Mouse (Mus musculus) heart, postnatal 10 days (tissue): ENCODE data around the gene Ncam2. TPM values are rescaled to one million over a fixed set of nuclear protein-coding genes. Genes with fewer than 3 reads are reported as not detected.
"Not testable (repeated sequence)": the region's sequence is repeated elsewhere in the genome, so short reads cannot be mapped to it uniquely, and the experiment has no call there.

ENCODE experiments used
- DNase-seq, 2 experiments: peaks; one replicate each; pipeline ENCODE4 v3.0.0; 2021
- intact Hi-C: fragments of 180-260 bp; cut with DNase I; formaldehyde crosslinking; loops from one replicate; pipeline ENCODE4 v1.15.1; 2025
- total RNA-seq, 2 experiments: library from RNA; stranded (reverse); gene quantifications; 2 replicates each; pipeline ENCODE4 v1.2.3; 2021

Gene Ncam2
- total RNA-seq, 2 experiments from 2014 or later: 0.12 to 0.22 TPM

DNA sequence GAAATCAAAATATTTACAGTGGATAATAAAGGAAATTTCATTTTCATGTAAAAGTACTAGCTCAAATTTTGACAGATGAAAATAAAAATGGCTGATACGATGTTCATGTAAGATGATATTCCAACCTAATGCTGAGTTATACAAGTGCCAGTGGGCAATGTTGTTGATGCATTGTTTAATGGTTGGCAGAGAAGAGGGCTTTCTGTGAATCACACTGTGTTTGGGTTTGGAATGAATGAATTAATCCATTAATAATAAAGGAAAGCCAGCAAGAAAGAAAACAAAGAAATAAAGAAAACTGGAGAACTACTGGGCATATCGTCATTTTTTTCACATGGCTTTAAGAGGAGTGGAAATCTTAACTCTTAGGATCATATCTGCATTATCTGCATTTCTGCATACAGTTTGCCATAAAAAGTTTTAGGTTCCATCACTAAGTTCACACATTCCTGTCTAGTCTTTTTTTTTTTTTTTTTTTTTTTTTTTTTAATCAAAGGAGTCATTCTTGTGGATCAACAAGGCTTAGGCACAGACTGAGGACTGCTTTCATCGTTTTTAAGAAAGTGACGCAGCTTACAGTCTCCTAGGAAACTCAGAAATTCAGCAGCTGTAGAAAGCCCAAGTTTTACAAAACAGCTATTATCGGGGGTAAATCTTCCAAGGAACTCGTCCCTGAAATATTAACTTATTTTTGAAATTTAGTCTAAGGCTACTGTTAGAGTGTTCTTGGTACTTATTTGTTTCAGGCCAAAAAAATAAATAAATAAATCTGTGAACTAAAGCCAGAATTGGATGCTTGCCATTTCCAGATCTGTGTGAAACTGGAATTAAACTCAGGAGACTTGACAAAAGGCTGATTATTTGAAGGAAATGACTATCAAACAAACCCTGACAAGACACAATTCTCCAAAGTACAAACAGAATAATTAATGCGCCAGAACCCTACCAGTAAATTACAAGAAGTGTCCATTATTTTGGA is 84.7 kb downstream of the Ncam2 start:
- intact Hi-C loops: loop anchor here (1.0 kb wide), 1 partner anchor 83 kb away; no protein-coding TSS in a partner anchor
- DNase-seq: no peak

DNA sequence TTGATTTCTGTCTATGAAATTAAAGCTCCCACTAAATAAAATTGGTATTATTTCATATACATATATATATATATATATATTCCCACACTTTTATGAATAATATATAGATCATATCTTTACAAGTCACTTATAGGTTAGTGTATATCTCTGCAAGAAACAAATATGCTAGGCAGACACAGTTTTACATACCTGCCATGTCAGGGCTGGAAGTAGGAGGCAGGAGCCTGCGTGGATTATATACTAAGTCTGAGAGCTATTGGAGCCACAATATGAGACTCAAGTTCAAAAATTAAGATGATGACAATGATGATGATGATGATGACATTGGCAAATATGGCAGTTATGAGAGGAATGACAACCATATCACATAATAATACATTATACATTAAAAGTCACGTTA is 85.4 kb downstream of the Ncam2 start:
- intact Hi-C loops: no loop called here
- DNase-seq: no peak

DNA sequence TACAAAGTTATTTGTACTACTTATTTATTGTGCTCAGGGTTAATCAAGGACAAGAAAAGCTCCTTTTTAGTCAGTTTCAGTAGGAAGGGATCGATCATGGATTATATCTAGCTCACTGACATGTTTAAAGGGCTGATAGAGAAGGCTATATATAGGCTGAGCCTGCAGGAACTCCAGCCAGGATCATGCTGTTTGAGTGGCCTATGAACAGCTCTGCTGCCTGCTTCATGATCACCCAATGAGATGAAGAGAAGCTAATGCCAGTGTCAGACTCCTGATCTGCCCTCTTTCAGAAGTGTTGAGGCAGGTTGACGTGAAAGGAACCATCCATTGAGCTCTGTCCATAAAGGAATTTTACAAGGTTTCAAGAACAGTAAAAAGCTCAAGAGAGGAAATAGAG is 103.3 kb downstream of the Ncam2 start:
- no peak for DNase-seq
- intact Hi-C loops: no loop called here

DNA sequence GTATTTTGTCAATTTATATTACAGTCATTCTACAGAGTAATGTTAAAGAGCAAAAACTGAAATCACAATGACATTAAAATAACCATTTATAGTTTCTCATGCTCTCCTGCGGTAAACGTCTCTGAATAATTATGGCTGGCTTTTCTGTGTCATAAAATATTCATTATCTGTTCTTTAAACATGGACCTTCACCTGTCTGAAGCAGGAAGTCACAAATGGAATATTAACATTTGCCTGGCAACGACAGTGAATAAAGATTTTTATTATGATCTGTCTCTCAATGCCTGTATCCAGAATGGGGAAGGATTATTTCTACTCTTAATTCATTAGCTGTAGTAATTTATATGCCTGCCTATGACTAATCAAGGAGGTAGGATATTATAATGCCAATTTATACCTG is 108.7 kb downstream of the Ncam2 start:
- intact Hi-C loops: no loop called here
- no peak for DNase-seq

DNA sequence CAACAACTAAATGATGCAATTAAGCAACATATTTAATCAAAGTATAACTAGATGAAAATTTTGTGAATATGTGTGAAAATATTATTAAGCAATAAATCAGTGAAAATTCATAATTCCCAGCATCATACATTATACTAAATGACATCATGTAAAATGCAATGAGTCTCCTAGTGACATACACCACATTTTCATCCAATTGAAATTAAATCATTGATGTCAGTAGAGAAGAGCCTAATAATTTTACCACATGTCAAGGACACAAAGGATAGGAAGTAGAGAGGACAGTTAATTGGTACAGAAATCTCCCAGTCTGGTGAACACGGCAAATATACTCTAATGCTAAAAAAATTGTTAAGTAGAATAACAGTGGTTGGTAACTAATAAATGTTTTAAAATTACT is 118.5 kb downstream of the Ncam2 start:
- intact Hi-C loops: no loop called here
- no peak for DNase-seq

DNA sequence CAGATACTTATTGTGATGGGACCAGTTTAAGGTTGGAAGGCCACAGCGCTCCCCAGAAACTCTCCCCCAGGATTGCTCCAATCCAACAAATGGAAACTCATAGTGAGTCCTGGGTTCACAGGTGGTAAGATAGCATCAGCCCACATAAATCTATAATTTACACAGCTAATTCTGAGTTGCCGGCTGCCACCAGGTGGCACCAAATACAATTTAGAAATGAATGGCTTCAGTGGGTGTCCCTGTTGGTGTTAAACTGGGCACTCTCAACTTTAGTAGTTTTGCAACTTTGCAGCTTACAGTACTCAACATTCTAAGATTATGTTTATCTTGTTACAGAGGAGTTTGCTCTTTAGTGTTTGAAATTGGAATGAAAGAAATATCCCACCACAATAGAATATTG is 130.0 kb downstream of the Ncam2 start:
- DNase-seq: peak; percentile 29 to 35

DNA sequence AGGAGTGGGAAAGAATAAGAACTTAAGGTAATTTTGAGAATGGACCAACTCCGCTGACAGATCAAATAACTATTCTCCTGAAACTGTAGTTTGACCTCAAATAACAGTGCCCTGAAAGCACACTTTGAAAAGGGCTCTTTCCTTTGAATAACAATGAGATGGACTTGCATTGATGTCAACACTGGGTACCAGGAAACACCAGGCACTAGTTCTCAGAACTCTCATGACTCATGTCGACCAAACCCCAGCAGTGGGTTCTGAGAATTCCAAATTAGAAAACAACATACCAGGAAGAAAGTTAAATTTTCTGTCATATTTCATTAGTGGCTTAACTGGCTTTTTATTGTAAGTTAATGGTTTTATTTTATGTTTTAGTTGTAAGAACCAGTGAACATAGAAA is 165.4 kb downstream of the Ncam2 start:
- intact Hi-C loops: no loop called here
- no peak for DNase-seq

More for the DNA sequence above, 130.0 kb downstream of the Ncam2 start:
- intact Hi-C loops: no loop called here

DNA sequence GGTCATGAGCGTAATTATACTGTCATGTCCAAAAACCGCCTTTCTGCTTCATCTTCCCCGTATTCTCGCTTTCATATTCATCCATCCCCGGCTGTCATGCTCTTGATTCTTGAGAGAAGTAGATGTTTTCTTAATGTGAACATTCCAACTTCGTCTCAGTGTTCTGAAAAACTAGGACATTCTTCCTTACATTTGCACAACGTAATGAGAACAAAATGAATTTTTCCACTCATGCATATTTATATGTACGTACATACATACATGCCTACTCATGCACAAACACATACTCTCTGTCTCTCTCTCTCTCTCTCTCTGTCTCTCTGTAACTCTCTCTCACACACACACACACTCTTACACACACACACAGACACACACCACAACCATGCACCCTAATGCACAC is 173.7 kb downstream of the Ncam2 start:
- DNase-seq: no peak
- intact Hi-C loops: no loop called here

DNA sequence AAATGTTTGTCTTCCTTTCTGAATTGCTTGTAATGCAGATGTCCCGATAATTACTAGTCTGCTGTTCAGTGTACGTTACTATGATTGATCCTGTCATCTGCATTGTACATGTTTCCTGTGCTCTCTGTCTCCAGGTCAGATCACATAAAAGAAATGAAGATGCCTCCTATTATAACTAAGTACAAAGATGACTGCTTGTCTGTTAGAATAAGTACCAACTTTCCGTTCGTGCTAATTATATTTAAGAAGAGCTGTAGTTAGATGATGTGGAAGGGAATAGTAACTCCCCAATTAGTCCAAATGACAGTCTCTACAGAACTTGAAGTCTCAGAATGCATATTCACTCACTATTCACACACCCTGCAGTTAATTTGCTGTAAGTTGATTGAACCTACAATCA is 179.9 kb downstream of the Ncam2 start:
- no peak for DNase-seq
- intact Hi-C loops: no loop called here

DNA sequence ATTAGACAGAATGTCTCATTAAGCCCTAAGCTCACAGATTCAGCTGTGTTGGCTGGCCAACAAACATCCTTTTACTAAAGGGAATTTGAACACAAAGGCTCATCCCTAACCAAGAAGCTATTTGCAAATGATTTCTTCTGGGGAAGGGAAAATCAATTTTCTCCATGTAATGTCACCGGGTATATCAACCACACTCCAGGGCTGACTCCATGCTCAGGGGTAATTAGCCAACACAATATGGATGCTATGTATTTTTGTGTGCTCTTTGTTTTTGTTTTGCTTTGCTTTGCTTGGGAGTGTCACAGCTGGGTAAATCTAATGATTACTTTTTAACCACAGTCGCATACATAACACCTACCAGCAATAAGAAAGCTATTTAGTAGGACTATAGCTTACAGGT is 188.1 kb downstream of the Ncam2 start:
- intact Hi-C loops: no loop called here
- DNase-seq: no peak

DNA sequence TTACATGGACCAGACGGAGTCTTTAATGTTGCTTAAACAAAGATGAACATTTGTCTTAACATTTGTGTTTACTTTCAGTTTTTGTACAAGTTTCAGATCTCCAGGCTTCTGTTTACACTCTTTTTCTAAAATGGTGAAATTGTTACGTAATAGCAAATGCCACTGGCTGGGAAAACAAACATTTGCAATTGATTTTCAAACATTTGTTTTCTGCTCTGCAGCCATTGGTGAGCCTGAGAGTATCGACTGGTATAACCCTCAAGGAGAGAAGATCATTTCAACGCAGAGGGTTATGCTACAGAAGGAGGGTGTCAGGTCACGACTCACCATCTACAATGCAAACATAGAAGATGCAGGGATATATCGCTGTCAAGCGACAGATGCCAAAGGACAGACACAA is 234.1 kb downstream of the Ncam2 start:
- DNase-seq: no peak
- intact Hi-C loops: no loop called here

DNA sequence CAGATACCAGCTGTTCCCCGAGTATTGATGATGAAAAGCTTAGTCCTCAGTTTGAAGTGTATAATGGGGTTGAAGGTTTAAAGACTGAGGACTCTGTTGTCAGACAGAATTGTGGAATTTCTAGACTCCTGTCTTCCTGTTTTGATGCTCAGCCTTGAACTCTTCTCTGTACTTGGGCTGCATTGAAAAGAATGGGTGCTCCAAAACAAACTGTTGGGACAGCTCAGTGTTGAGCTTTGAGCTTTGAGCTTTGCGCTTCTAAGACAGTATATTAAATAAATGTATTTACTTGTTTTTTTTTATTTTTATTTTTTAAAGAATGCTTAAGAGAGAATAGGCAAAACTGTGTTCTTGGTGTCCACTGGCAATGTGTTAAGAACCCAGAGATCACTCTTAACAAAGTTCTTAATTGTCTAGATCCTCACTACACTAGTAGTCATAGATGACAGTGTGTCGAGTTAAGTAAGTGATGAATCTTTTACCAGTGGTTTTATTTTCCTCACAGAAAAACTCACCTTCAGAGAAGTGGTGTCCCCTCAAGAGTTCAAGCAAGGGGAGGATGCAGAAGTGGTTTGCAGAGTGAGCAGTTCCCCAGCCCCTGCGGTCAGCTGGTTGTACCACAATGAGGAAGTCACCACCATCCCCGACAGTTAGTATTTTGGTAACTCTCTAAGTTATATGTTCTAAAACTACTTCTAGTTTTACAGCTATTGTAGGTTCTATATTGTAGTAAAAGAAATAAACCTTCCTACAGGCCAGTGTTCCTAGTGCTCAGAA is 236.8 kb downstream of the Ncam2 start:
- no peak for DNase-seq
- intact Hi-C loops: no loop called here

DNA sequence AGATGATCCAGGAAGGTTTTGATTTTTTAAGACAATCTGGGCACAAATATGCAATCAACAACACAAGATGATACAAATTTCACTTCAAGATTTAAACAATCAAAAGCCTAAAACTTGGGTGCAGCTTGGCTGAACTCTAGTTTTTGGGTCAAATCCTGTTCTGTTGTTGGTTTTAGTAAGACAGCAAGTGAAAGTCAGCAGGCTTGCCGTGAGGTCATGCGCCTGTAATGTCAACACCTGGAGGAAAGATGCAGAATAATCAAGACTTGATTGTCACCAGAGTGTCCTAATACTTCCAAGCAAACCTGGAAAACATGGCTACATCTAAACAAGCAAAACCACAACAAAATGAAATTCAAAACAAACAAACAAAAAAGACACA is 237.4 kb downstream of the Ncam2 start:
- DNase-seq: no peak
- intact Hi-C loops: no loop called here

DNA sequence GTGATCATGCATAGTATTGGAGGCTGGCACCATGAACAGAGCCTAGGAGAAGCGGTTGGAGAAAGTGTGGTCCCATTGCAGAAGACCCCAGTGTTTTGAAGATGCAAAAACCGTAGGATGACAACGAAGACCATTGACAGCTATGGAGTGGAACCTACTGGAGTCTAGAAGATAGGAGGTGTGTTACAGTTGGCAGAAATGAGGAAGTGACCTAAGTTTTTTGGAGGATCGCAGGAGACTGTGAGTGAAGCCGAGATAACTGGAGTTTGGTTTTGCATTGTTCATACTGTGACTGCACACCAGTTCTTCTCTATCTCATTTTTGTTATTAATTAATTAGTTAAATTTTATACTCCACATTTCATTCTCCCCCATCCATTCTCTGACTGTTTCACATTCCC is 250.4 kb downstream of the Ncam2 start:
- intact Hi-C loops: no loop called here
- DNase-seq: no peak

DNA sequence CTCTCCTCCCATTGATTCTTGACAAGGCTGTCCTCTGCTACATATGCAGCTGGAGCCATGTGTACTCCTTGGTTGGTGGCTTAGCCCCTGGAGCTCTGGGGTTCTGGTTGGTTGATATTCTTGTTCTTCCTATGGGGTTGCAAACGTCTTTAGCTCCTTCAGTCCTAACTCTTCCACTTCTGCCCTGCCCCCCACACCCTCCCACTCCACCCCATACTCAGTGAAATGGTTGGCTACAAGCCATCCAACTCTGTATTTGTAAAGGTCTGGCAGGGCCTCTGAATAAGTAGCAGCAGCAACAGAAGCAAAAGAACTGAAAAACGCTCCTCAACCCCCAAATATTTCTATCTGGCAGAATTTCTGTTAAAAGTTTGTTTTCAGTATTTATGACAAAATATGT is 252.5 kb downstream of the Ncam2 start:
- intact Hi-C loops: no loop called here
- DNase-seq: no peak

DNA sequence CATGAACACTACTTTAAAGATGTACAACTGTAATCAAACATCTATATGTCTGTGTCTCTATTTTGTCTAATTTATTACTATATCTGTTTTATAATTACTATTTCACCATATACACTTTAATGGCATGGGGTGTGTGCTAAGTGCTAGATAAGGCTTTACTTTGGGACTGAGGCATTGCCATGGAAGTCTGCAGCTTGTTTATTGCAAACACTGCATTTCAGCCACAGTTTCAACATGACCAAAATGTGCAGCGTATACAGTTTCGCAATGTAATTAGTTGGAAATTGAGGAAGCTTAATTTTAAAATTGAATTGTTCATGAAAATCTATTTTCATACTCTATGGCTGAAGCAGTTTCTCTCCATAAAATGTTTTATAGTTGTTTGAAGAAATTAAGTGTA is 254.0 kb downstream of the Ncam2 start:
- intact Hi-C loops: no loop called here
- no peak for DNase-seq

DNA sequence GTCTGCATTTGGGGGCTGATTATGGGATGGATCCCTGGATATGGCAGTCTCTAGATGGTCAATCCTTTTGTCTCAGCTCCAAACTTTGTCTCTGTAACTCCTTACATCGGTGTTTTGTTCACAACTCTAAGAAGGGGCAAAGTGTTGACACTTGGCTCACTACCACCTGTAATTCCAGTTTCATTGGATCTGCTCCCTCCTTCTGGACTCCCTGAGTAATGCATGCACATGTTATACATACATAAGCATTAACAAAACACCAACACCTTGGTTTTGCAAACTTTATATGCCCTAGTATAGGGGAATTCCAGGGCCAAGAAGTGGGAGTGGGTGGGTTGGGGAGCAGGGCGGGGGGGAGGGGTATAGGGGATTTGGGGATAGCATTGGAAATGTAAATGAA is 262.2 kb downstream of the Ncam2 start:
- intact Hi-C loops: not testable (repeated sequence)
- peak in 1 of 2 experiments; percentile 10 for DNase-seq

DNA sequence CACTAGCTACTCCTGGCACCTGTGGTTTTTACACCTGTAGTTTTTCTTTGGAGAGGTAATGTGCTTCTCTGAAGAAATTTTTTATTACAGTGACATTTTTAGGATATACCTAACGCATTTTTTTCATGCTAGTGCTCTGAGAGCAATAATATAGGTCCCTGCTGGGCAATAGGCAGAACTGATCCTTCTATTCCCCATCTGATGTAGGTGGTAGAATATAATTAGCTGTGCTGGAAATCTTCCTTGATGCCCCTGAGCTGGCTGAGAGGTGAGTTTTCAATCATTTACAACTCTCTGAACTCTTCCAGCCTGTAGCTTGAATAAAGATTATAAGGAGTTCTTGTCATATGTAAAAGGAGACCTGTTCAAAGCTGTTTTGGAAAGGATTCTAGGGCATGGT is 272.4 kb downstream of the Ncam2 start:
- intact Hi-C loops: no loop called here
- DNase-seq: no peak

DNA sequence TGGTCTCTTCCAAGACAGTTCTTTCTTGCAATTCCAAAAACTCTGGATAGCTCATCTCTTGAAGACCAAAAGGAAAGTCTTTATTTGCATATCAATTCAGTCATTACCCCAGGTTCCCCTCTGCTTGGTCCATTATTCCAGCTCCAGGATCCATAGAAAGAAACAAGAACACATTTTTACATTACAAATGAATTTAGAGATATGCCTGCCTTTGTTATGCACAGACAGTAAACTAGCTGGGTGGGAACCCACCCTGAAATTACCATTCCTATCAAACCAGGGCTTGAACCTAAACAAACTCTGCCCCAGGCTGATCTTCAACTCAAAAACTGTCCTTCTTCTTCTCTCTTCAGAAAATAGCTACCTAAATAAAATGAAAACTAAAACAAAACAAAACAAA is 280.6 kb downstream of the Ncam2 start:
- intact Hi-C loops: no loop called here

DNA sequence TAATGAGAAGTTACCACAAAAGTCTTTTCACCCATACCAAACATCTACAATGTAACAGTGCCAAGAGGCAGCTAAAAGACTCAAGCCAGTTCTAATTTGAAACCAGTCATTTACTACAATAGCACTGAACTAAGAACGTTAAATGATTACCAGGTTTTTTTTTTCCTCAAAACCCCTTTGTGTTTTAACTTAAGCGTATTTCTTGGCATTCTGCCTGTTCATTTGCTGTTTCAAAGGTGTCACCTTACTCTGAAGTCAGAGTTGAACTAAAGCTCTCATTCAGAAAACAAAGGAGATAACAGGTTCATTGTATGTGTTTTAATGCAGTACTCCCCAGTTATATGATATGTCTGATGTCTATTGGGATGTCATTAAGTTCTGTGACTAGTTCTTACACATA is 295.6 kb downstream of the Ncam2 start:
- DNase-seq: no peak
- intact Hi-C loops: no loop called here

More for the DNA sequence above, 280.6 kb downstream of the Ncam2 start:
- DNase-seq: no peak

DNA sequence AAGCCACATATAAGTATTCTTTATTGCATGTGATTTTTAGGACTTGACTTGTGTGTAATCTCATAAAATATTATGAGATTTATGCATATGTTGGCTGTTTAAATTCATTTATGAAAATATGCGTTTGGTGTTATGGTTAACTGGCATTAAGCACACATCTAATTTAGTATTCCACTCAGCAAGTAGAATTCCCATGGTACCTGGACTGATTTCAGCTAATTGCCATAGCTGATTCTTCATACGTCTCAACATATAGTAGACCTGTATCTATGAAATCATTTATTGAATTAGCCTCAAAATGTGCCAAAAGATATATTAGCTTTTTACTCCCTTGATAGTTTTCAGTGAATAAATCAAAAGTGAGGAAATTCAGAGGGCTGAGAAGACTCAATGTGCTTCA is 302.1 kb downstream of the Ncam2 start:
- intact Hi-C loops: no loop called here
- no peak for DNase-seq

DNA sequence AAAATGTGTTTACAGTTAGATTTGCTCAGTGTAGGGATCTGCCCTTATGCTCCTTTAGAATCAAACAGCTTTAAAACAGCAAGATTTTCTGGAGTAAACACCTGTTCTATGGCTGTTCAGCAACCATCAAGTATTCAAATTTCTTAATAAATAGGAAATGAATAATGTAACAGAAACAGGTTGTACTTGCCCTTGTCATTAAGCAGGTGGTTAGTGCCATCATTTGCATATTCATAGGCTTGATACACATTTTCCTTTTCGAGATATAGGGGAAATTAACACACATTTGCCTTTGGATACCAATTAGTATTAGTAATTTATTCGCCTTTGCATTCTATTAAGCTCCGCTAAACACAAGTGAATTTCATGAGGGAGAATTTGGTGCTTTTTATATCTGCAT is 335.7 kb downstream of the Ncam2 start:
- intact Hi-C loops: no loop called here
- no peak for DNase-seq
